Mouse (Mus musculus): ENCODE results near the gene Dedd.

The Dedd gene

DNA sequence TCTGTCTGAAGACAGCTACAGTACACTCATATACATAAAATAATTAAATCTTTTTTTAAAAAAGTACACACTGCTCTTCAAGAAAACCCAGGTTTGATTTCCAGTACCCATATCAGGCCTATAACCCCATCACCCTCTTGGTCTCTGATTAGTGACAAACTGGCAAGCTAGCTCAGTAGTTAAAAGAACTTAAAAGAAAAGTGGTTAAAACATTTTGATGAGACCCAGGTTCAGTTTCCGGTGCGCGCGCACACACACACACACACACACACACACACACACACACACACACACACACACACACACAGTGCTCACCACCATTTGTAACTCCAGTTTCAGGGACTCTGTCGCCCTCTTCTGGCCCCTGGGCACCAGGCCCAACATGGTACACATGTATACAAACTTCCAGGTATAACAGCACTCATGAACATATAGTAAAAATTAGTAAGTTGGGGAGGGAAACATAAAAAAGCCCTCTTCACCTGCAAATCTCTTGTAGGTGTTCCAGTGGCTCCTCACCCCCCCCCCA lies 26.9 kb downstream of the Dedd start:
- in situ Hi-C loops (cut with MboI; ENCODE audit: unreplicated experiment in 2 of 2): loop anchor here (5.0 to 25.0 kb wide), 4 partner anchors 34 to 461 kb away; partner anchors contain the start of gene Ly9 (in 2 of the 2)

DNA sequence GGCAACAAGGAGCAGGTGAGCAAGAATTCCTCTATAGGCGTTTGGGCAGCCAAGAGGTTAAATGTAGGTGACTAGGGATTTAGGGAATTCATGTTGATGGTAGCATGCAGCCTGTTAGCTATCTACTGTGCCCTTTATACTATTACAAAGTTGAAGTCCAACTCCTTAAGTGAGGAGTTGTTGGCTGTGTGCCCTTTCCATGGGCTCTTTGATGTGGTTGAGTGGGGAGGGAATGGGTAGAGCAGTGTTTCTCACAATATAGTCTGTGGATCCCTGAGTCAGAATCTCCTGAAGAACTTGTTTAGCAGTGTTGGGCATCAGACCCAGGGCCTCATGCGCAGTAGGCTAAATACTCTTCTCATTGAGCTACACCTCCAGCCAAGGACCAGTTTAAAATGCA lies 27.9 kb downstream of the Dedd start:
- in situ Hi-C loops (cut with MboI; ENCODE audit: unreplicated experiment in 2 of 2): loop anchor here (5.0 to 25.0 kb wide), 4 partner anchors 35 to 462 kb away; partner anchors contain the start of gene Ly9 (in 2 of the 2)

DNA sequence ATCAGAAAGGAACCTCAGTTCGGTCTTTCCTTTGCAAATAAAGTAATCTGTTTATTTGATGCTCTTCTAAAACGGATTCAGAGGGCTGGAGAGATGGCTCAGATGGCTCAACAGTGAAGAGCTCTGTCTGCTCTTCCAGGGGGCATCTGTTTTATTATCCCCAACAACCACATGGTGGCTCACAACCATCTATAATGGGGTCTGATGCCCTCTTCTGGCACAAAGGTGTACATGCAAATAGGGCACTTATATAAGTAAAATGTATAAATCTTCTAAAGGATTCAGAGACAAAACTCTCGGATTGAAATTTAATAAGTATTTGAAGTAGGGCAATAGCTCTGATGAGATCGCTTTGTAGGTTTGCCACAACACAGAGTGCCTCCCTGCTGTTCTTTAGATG lies 29.5 kb downstream of the Dedd start:
- in situ Hi-C loops (cut with MboI; ENCODE audit: unreplicated experiment in 2 of 2): loop anchor here (5.0 to 25.0 kb wide), 4 partner anchors 36 to 464 kb away; partner anchors contain the start of gene Ly9 (in 2 of the 2)

DNA sequence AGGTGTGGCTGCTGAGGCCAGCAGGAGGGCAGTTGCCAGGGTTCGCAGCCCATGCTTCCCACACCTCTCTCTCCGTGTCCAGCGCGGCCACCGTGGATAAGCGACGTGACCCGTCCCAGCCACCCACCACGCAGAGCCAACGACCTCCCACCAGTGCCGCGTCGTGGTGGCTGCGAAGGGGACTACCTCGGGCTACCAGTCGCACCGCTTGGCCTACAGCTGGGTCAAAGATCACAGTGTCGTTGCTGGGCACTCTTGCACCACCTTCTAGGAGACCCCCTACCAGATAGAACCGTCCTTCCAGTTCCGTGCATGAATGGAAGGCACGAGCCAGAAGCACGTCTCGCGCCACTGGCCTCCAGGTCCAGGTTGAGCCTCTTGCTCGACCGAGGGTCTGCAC lies 31.3 kb downstream of the Dedd start:
- in situ Hi-C loops (cut with MboI; ENCODE audit: unreplicated experiment in 2 of 2): loop anchor here (5.0 to 25.0 kb wide), 3 partner anchors 38 to 252 kb away; partner anchors contain the start of gene Ly9 (in 2 of the 2)

DNA sequence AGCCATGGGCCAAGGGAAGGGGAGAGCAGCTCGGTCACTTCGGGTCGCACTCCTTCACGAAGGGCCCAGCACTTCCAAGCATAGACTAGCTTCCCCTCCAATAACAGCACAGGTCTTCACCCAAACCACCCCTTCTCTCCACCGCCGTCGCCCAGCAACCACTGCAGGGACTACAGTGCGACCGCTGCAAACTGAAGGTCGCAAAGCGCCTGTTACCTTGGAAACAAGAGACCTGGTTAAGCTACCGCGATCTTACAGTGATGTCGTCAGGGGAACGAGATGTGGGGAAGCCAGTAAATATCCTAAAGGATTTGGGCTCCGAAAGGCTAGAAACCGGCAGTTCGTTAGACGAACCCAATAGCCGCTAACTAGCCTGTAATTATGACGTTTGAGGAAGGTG lies 31.7 kb downstream of the Dedd start, which contains the start of gene Klhdc9:
Klhdc9 (minus strand) TSS at position 143 of the 400 bp plus-strand sequence.
- in situ Hi-C loops (cut with MboI; ENCODE audit: unreplicated experiment in 2 of 2): loop anchor here (5.0 to 25.0 kb wide), 3 partner anchors 38 to 252 kb away; partner anchors contain the start of gene Ly9 (in 2 of the 2)

DNA sequence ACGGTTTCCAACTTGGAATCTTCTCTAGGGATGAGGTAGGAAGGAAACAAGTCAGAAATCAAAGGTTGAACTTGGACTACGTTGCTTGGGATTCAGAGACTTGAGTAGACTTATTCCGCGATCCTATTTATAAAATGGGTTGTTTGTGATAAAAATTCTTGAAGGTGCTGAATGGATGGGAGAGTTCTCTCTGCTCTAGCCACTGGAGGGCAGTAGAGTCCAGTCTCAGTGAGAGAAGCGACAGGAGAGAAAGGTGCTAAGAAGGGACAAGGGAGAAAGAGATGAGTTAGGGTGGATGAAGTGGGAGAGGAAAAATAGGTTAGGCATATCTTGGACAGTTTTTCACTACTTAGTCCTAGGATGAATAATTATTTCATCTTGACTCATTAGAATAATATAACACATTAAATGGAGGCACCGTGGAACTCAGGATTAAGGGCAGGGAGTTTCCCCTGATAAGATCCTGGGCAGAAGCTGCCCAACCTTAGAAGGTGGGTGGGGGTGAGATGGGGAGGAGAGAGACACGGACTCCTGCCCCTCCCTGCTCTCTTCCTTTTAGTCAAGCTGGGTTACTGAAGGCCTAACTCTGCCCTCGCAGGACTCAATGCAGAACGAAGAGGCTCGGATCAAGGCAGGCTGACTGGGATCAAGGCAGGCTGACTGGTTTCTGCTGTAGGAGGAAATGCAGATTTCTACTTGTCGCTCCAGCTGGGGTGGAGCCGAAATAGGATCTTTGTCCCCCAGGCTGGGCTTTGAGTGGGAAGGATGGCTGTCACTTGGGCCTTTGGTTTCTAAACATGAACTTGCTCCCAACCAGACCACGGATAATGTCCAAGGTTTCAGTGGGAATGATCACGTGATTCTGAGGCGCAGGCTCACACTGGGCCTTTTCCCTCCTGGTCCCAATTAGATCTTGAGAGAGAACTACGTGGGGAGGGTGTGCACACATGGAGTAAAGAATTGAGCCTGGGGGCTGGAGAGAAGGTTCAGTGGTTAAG lies 32.5 kb downstream of the Dedd start:
- in situ Hi-C loops (cut with MboI; ENCODE audit: unreplicated experiment in 2 of 2): loop anchor here (5.0 to 25.0 kb wide), 3 partner anchors 39 to 251 kb away; partner anchors contain the start of gene Ly9 (in 2 of the 2)

GRCm38 (mm10) chr1:171365934-171366333 lies 37.0 kb downstream of the Dedd start:
- in situ Hi-C loops (cut with MboI; ENCODE audit: unreplicated experiment in 2 of 2): loop anchor here (25.0 kb wide), 1 partner anchor 246 kb away; the partner anchor contains the start of gene Ly9 (in 2 of the 2)

- in situ Hi-C loops (cut with MboI; ENCODE audit: unreplicated experiment in 2 of 2): loop anchor here (25.0 kb wide), 1 partner anchor 242 kb away; the partner anchor contains the start of gene Ly9 (in 2 of the 2)
Measured at GRCm38 (mm10) chr1:171369845-171370556, 41.1 kb downstream of the Dedd start, which contains the start of gene Nectin4. TSS of gene Nectin4 (plus strand) at chr1:171370099.

GRCm38 (mm10) chr1:171372880-171373279 lies 43.9 kb downstream of the Dedd start:
- in situ Hi-C loops (cut with MboI; ENCODE audit: unreplicated experiment in 2 of 2): loop anchor here (25.0 kb wide), 1 partner anchor 239 kb away; the partner anchor contains the start of gene Ly9 (in 2 of the 2)

DNA sequence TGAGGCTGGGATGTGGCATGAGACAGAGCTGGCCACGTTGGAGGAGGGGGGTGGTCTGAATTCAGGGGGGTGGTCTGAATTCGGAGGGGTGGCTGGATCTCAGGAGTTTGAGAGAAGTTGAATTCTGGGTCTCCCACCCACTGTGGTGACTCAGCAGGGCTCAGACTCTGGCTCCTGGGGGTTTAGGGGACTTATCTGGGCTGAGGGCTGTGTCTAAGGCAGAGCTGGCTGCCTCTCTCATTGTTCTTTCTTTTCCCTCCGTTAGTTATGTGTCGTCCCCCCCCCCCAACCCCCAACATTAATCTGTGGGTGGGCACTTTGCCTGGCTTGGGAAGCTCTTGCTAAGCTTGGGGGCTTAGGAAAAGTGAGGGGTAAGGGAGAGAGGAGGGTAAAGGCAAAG lies 45.0 kb downstream of the Dedd start:
- in situ Hi-C loops (cut with MboI; ENCODE audit: unreplicated experiment in 2 of 2): loop anchor here (25.0 kb wide), 1 partner anchor 238 kb away; the partner anchor contains the start of gene Ly9 (in 2 of the 2)

- in situ Hi-C loops (cut with MboI; ENCODE audit: unreplicated experiment in 2 of 2): no loop called here
Measured at GRCm38 (mm10) chr1:171375646-171376097, 46.7 kb downstream of the Dedd start.

GRCm38 (mm10) chr1:171378298-171378697 lies 49.4 kb downstream of the Dedd start:
- in situ Hi-C loops (cut with MboI; ENCODE audit: unreplicated experiment in 2 of 2): no loop called here

DNA sequence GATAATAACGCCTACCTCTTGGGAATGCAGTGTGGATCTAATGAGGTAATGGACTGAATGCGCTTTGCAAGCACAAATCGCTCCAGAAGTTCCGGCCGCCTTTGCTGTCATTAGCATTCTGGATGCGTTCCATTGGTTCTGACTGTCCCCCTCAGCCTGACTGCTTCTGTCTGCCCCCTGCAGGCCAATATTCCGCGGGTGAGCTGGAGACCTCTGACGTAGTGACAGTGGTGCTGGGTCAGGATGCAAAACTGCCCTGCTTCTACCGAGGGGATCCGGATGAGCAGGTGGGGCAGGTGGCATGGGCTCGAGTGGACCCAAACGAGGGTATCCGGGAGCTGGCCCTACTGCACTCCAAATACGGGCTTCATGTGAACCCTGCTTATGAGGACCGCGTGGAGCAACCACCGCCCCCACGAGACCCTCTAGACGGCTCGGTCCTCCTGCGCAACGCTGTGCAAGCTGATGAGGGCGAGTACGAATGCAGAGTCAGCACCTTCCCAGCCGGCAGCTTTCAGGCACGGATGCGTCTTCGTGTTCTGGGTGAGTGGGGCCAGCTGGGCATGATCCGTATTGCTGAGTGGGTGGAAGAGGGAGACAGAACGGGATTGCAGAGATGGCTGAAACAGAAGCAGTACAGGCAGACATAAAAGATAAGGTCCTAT lies 51.1 kb downstream of the Dedd start:
- in situ Hi-C loops (cut with MboI; ENCODE audit: unreplicated experiment in 2 of 2): no loop called here

GRCm38 (mm10) chr1:171382096-171382620 lies 53.2 kb downstream of the Dedd start:
- in situ Hi-C loops (cut with MboI; ENCODE audit: unreplicated experiment in 2 of 2): no loop called here

- in situ Hi-C loops (cut with MboI; ENCODE audit: unreplicated experiment in 2 of 2): no loop called here
Measured at GRCm38 (mm10) chr1:171384361-171384760, 55.4 kb downstream of the Dedd start.

- in situ Hi-C loops (cut with MboI; ENCODE audit: unreplicated experiment in 2 of 2): no loop called here
Measured at GRCm38 (mm10) chr1:171385171-171385570, 56.2 kb downstream of the Dedd start.

DNA sequence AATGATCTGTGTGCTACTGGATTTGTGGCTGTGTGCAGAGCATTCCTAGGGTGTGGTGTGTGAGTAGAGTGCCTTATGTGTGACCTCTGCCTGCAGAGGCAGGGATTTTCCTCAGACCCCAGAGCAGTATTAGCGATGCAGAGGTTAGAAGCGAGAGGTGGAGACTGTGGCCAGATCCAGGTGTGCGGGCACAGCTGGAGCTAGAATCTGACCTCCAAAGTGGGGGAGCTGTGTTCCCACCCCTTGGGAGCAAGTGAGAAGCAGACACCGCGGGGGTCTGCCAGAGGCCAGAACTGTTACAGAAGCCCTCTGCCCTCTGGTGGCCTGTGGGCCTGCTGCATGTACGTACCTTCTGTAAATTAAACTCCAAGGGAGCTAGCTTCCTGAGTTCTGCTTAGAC lies 58.2 kb downstream of the Dedd start:
- in situ Hi-C loops (cut with MboI; ENCODE audit: unreplicated experiment in 2 of 2): no loop called here

GRCm38 (mm10) chr1:171388376-171389102 lies 59.6 kb downstream of the Dedd start, which contains the start of gene Arhgap30:
TSS of gene Arhgap30 (plus strand) at chr1:171388954.
- in situ Hi-C loops (cut with MboI; ENCODE audit: unreplicated experiment in 2 of 2): no loop called here
